Mouse (Mus musculus): ENCODE results near the gene Matk.
A peak's percentile ranks its signal among the peaks of the same experiment; 100 is the strongest.
"Not testable (repeated sequence)": the region's sequence is repeated elsewhere in the genome, so short reads cannot be mapped to it uniquely, and the experiment has no call there.

Matk gene

DNA sequence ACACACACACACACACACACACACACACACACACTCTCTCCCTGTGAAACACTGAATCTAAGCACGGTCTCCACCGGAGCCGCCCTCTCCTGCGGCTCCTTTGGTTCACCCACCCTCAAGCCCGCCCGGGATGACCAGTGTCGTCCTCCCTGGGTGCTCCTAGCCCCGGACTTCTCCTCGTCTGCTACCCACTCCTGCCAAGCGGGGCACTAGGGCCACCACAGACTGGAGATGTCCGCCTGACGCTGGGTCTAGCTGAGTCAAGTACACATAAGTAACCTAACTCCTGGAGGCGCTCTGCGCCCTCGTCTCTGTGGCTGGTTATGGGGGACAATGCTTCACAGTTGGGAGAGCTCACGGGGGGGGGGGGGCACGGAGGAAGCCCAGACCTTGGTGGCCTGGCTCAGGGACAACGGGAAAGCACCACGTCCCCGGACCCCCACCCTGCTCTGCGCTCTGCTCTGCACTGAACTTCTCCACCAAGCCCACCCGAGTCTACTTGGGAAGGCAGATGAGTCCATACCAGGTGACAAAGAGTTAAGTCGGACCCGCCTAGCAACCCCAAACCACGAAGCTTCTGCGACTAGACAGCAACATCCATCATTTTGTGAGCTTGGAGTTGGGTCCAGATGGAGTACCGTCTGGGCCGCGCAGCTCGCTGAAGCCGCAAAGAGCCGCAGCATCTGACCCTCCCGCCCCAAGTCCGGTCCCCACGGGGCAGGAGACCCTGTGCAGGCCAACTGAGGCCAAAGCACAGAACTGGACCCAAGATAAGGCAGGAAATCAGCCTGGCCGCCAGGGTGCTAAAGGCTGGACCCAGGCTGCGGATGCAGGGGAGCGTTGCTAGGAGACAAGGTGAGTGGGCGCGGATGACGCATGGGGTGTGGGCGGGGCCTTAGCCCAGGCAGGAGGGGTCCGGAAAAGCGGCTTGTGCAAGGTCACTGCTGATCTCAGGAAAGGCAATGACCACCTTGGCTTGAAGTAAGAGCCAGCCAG lies at the start of gene Matk:
TSS of gene Matk (plus strand) at position 512 of the 996 bp plus-strand sequence.
- no peak for DNase-seq (ENCODE audit: low read depth, low spot score)

DNA sequence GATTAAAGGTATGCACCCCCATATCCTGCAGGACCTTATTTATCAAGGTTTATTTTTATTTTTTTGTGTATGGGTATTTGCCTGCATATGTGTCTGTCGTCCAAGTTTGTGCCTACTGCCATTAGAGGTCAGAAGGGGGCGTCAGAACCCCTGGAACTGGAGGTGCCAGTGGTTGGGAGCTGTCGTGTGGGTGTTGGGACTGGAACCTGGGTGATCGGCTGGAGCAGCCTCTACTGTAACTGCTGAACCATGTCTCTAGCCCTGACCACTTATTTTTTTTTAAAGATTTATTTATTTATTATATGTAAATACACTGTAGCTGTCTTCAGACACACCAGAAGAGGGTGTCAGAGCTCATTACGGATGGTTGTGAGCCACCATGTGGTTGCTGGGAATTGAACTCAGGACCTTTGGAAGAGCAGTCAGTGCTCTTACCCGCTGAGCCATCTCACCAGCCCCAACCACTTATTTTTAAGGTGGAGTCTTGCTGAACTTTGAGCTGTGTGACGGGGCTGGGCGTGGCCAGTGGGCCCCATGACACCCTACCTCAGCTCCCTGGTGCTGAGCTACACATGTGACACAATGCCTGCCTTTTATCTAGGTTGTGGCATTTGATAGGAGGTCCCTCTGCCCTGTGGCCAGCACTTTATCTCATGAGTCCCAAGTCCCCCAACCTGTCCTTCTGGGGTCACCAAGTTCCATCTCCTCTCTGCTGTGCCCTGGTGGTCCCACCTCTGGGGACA lies 49.6 kb upstream of the Matk start:
- no peak for DNase-seq (ENCODE audit: low read depth, low spot score)

DNA sequence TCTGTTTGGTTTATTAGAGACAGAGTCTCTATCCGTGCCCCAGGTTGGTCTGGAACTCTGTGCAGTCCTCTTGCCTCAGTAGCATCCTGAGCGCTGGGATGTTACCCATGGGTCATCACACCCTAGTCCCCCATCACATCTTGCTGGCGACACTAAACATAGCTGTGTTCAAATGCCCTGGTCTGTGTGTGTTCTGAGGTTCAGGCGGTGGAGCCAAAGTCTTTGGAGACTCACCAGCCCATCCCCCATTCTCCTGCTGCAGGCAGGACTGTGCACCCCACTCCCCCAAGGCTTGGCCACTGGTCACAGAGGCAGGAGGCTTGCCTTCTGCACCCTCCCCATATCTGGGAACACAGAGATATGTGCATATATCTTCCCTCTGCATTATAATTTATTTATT lies 48.6 kb upstream of the Matk start:
- DNase-seq (ENCODE audit: low read depth, low spot score) = no peak

DNA sequence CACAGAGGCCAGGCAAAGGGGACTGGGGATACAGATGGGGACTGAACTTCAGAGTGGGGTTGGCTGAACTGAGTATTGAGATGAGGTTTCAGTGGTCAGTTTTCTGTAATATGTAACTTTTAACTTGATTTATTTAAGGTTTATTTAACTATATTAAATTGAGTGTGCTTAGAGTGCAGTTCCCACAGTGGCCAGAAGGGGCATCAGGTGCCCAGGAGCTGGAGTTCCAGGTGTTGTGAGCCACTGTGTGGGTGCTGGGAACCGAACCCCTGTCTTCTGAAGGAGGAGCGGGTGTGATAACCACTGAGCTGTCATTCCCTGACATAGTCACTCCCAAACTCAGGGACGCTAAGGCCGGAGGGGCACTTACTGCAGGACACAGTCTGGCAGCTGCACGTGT lies 42.6 kb upstream of the Matk start:
- no peak for DNase-seq (ENCODE audit: low read depth, low spot score)

DNA sequence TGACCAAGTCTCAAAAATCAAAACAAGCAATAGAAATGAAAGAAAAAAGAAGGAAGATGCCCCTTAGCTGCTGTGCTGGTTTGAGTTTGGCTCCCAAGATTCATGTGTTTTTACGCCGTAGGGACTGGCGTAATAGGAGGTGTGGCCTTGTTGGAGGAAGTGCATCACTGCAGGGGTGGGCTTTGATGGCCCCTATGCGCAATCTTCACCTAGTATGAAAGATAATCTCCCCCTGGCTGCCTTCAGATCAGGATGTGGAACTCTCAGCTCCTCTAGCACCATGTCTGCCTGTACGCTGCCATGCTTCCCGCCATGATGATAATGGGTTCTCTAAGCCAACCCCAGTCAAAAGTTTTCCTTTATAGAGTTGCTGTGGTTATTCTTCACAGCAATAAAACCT lies 36.5 kb upstream of the Matk start:
- no peak for DNase-seq (ENCODE audit: low read depth, low spot score)

DNA sequence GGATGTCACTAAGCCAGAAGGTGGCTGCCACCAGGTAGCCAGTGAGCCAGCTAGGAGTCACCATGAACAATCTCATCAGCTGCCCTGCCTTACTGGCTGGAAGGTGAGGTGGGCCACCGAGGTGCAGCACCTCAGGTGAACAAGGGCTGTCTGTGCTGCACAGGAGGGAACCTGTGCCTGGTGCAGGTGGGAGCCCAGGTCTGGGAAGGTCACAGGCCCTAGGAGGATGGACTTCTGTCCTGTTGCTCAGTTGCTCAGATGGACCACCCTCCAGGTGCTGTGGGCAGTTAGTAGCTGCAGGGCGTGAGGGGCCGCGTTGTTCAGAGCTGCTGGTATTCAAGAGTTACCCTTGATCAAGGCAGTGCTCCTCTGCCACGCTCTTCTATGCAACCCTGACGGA lies 35.9 kb upstream of the Matk start:
- DNase-seq (ENCODE audit: low read depth, low spot score) = no peak

DNA sequence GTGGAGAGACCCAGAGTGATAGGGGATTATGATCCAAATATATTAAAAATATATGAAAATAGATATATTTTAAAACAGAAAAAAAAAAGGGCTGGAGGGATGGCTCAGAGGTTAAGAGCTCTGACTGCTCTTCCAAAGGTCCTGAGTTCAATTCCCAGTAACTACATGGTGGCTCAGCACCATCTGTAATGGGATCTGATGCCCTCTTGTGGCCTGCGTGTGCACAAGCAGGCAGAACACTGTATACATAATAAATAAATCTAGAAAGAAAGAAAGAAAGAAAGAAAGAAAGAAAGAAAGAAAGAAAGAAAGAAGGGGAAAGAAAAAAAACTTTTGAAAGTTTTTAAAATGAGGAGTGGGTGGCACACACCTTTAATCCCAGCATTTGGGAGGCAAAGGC lies 35.5 kb upstream of the Matk start:
- DNase-seq (ENCODE audit: low read depth, low spot score) = not testable (repeated sequence)

DNA sequence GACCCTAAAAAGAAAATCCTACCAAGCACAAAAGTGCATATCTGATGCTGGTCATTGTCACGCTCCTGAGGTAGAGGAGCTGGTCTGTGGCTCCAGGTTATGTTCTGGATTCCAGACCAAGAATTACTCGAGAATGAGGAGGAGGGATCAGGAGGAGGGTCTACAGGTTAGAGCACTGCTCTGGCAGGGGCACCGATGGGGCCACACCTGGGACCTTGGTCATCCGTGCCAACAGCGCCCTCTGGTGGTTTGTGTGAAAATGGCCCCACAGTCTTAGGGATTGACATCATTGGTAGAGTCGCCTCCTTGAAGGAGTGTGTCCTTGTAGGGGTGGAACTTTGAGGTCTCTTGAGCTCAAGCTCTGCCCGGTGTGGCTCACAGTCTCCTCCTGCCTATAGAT lies 34.8 kb upstream of the Matk start:
- peak; percentile 47 for DNase-seq (ENCODE audit: low read depth, low spot score)

DNA sequence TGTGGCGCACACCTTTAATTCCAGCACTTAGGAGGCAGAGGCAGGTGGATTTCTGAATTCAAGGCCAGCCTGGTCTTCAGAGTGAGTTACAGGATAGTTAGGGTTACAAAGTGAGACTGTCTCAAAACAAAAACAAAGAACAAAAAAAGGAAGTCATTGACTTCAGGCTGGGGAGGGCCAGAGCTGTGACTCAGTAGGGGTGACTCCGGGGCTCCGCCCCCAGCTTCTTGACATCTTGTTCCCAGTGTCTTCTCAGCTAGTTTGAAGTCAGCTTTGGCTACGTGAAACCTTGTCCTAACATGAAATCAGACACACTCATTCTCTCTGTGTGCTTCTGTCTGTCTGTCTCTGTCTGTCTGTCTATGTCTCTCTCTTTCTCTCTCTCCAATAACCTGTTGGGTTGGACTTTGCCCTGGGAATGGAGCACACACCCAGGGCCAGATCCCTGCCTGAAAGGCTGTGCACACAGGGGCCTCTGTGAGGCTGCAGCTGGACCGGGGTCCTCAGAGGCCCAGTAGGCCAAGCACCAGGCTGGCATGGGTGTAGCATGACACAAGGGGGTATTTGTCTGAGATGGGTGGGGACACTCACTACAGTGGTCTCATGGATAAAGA lies 31.2 kb upstream of the Matk start:
- no peak for DNase-seq (ENCODE audit: low read depth, low spot score)

DNA sequence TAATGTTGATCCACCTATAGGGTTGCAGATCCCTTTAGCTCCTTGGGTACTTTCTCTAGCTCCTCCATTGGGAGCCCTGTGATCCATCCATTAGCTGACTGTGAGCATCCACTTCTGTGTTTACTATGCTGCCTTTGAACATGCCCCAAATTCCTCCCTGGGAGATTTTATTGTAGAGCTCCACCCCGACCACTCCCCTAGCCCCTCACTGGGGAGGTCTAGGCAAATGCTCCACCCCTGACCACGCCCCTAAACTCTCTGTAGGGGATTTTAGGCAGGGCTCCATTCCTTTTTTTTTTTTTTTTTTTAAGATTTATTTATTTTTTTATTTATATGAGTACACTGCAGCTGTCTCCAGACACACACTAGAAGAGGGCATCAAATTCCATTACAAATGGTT lies 29.0 kb upstream of the Matk start:
- DNase-seq (ENCODE audit: low read depth, low spot score) = not testable (repeated sequence)

DNA sequence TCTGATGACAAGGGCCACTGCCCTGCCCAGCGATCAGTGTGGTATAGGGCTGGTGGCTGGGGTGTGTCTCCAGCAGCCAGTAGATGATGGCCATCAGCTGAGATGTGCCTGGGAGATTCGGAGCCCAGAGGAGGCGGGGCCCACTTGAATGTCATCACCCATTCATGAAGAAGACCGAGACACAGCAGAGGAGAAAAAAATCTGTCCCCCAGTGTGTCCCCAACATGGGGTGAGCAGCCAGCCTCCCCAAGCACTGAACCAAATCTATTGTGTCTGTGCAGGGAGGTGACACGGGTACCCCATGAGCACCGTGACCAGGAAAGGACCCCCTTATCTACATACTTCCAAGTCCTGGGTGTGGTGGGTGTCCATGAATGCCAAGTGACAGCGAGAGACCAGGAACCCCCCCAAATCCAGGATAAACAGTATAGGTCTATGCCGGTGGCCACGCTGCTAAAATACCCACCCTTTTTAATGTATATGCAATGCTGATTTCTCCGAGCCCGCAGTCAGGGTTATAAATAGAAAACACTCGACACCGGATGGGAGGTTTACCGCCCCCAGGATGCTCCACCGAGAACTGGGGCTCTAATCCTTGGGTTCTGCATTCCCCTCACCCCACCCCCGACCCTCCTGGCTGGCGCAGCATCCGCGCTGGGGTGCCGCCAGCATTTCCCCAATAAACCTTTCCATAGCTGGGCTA lies 22.8 kb upstream of the Matk start:
- DNase-seq (ENCODE audit: low read depth, low spot score) = no peak

DNA sequence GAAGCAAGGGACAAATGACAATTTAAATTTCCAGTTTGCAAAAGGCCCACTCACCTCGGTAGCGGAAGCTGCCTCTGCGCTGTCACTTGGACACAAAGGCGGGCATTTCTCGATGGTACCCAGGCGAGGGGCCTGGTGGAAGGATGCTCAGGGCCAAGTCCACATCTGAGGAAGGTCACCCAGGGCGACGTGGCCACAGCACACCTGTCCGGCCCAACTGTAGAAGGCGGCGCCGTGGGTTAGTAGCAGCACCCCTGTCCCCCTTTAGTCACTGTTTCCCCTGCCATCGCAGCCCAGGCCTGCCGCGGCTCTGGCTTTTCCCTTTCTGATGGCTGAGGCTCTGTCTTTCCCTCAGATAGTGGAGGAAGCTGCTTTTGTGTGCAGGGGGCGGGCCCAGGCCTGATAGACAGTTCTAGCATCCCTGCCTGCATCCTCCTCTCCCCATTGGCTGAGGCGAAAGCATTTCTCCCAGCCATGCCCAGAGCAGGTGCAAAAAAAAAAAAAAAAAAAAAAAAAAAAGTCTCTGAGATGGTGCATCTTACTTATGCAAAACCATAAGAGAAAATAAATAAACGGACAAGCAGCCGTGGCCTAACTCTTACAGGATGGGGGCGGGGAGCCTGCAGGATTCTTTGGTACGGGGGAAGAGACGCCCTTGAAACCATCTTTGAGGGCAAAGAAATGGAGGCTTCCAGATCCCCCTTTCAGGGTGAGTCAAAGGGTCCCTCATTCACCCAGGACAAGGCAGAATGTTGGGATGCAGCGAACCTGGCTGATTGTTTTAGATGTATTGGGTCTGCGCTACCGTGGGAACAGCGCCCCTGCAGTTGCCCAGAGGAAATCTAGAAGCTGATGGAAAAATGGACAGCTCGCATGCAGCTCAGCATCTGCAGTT lies 22.1 kb upstream of the Matk start, which contains the start of gene Atcay:
TSS of gene Atcay (minus strand) at position 396 of the 895 bp plus-strand sequence.
- no peak for DNase-seq (ENCODE audit: low read depth, low spot score)

DNA sequence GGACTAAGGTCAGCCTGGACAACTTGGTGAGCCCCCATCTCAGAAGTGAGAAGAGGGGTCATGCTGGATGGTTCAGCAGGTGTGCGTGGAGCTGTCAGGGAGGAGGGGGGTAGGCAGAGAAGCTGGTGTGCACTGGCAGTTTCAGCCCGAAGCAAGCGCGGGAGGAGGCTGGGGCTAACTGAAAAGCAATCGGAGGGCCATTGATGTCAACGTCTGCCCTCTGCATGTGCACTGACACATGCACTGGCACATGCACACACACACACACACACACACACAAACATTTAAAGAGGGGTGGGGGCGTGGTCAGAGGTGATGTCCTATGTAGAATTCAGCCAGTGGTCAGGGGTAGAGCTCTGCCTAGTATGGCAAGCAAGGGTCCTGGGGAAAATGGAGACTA lies 21.3 kb upstream of the Matk start:
- DNase-seq (ENCODE audit: low read depth, low spot score) = no peak

DNA sequence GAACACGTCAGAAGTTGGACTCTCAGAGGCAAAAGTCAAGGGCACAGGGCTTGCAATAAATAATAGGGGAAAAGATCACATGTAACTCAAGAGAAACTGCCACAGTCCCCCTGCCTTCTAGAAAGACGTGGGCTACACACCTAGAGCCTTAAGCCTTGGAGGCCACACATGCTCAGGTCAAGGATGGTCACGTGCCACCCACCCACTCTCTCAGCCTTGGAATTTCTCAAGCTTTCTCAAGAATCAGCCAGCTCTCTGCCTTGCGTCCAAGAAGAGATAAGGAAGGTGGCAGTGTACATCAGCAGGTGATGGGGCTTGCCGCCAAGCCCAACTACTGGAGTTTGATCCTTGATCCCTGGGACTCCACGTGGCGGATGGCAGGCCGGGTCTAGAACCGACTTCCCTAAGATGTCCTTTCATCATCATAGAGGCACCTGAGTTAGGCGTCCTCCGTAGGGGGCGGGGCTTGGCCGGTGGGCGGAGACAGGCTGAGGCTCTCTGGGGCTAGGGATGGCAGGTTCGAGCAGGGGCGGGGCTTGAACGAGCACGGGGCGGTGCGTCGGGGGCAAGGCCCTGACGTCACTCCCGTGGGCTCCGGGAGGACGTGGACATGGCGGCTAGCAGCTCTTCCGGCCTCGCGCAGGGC lies 20.0 kb upstream of the Matk start, which contains the start of gene Zfr2:
TSS of gene Zfr2 (plus strand) at position 576 of the 646 bp plus-strand sequence.
- DNase-seq (ENCODE audit: low read depth, low spot score) = peak; percentile 54

DNA sequence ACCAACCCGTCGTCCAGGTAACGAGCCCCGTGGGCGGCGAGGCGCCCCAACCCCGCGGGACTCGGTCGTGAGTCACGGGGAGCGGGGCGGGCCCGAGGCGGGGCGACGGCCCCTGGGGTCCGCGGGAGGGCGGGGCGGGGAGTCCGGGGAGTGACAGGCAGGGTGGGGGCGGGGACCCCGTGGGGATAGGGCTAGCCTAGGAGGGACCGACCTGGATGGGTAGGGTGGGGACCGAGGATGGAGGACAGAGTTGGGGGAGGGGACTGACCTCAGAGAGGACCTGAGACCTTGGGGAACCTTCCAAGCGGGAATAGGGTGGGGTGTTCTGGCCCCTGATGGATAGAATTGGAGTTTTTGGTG lies 19.5 kb upstream of the Matk start:
- no peak for DNase-seq (ENCODE audit: low read depth, low spot score)

DNA sequence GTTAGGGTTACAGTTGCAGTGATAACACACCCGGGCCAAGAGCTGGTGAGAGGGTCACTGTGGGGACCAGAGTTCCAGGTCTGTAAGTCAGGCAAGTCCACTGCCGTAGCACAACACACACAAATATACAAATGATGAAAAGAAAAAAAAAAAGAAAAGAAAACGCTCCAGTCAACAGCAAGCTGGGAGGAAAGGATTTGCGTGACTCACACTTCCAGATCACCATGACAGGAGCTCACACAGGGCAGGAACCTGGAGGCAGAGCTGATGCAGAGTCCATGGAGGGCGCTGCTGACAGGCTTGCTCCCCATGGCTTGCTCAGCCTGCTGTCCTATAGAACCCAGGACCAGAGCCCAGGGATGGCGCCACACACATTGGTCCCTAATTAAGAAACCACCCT lies 18.5 kb upstream of the Matk start:
- no peak for DNase-seq (ENCODE audit: low read depth, low spot score)

DNA sequence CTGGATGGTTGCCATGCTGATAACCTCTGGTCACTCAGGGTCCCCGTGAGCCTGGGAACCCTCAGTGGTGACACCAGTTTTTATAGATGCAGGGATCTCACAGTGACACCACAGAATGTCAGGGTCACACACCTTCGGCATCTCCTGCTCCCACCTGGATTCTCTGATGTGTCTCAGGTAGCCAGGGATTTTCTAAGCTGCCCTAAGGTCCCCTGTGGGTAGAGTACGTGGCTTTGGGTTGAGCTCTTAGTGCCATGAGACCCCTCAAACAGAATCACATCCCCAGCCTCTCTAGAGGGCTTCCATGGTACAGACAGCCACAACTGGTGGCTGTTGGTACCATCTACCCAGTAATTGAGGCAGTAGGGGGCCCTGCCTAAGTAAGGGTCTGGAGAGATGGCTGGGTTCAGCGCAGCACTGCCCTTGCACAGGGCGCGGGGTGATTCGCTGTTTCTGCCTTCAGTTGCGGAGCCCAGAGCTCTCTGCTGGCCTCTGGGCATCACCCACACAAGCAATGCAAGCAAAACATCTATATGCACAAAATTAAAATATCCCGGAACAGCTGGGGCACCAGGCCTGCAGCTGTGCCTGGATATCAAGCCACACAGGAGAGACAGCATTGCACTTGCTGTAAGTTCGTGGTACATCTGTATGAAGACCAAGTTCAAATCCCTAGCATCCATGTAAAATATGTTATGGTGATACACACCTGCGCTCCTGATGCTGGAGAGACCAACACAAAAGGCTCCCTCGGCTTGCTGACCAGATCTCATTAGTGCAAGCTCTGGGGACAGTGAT lies 16.1 kb upstream of the Matk start:
- no peak for DNase-seq (ENCODE audit: low read depth, low spot score)

DNA sequence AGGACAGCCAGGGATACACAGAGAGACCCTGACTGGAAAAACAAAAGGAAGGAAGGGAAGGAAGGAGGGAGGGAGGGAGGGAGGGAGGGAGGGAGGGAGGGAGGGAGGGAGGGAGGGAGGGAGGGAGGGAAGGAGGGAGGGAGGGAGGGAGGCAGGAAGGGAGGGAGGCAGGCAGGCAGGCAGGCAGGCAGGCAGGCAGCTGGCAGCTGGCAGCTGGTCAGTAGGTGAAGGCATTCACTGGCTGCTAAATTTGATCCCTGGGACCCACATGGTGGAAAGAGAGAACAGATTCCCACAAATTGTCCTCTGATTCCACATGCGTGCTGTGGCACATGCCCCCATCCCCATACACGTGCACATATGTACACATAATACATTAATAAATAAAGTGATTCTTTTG lies 14.1 kb upstream of the Matk start:
- no peak for DNase-seq (ENCODE audit: low read depth, low spot score)

DNA sequence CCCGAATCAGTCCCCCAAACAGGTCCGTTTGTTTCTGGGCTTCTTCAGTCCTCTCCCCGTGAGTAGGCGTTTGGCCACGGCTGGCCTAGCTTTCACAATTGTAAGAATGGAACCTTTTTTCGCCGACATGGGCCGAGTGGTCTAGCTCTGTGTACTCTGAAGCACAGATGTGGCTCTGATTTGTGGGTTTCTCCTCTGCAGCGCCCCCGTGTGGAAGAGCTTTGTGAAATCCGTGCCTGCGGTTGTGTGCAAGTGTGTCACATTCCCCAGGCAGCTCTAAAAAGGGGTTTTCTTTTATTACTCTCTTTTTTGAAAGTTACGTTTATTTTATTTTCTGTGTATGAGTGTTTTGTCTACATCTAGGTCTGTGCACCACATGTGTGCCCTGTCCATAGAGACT lies 11.9 kb upstream of the Matk start:
- peak; percentile 21 for DNase-seq (ENCODE audit: low read depth, low spot score)
